Mouse (Mus musculus): Measurements from ENCODE around the gene Pym1. TPM values are rescaled to one million over a fixed set of nuclear protein-coding genes. Genes with fewer than 3 reads are reported as not detected.
"Not testable (repeated sequence)": the region's sequence is repeated elsewhere in the genome, so short reads cannot be mapped to it uniquely, and the experiment has no call there.

Pym1 gene
- polyA plus RNA-seq, 1 experiment from 2014 or later, result 13.3 TPM

GRCm38 (mm10) chr10:128725466-128725865 lies 22.2 kb upstream of the Pym1 start:
- not testable (repeated sequence) for H3K4me2 ChIP-seq; H3K4me3 ChIP-seq (replicated peaks); H3K36me3 ChIP-seq (replicated peaks); H3K9ac ChIP-seq; H3K4me1 ChIP-seq (replicated peaks); H3K27me3 ChIP-seq; ATAC-seq (ENCODE audit: insufficient read depth); H3K27ac ChIP-seq (replicated peaks); H3K9me3 ChIP-seq (replicated peaks)
- 39% methylated on average over 4 of the region's 4 CpGs for WGBS (ENCODE audit: insufficient replicate concordance)

GRCm38 (mm10) chr10:128728059-128728458 lies 19.6 kb upstream of the Pym1 start:
- H3K36me3 ChIP-seq (replicated peaks), result peaks cover 3% of the 10 kb centered on the region; the same call in 1 of the 2 replicates
- H3K27ac ChIP-seq (replicated peaks), result no peak overlapping the region
- no peak overlapping the region for H3K4me2 ChIP-seq
- no peaks in the 10 kb centered on the region for H3K27me3 ChIP-seq
- no peak overlapping the region for H3K9ac ChIP-seq
- H3K4me3 ChIP-seq (replicated peaks), result no peak overlapping the region
- 52% methylated on average over 5 of the region's 5 CpGs for WGBS (ENCODE audit: insufficient replicate concordance)
- 0 out of 2 replicates have a peak, but pooled peaks cover 6% of the 10 kb centered on the region for H3K4me1 ChIP-seq (replicated peaks)
- ATAC-seq (ENCODE audit: insufficient read depth), result no peak
- no peaks in the 10 kb centered on the region for H3K9me3 ChIP-seq (replicated peaks)

- no peak overlapping the region for H3K4me3 ChIP-seq (replicated peaks)
- H3K9me3 ChIP-seq (replicated peaks), result no peaks in the 10 kb centered on the region
- no peak overlapping the region for H3K27ac ChIP-seq (replicated peaks)
- H3K4me2 ChIP-seq, result no peak overlapping the region; the same call in 1 of the 2 replicates
- no peak for ATAC-seq (ENCODE audit: insufficient read depth)
- H3K4me1 ChIP-seq (replicated peaks), result 0 out of 2 replicates have a peak, but pooled peaks cover 3% of the 10 kb centered on the region
- WGBS (ENCODE audit: insufficient replicate concordance), result 15% methylated on average over 10 of the region's 10 CpGs
- H3K36me3 ChIP-seq (replicated peaks), result peaks cover 3% of the 10 kb centered on the region; the same call in 1 of the 2 replicates
- no peaks in the 10 kb centered on the region for H3K27me3 ChIP-seq
- no peak overlapping the region for H3K9ac ChIP-seq
Observed at GRCm38 (mm10) chr10:128731002-128731433, 16.7 kb upstream of the Pym1 start.

GRCm38 (mm10) chr10:128731992-128732391 lies 15.7 kb upstream of the Pym1 start:
- peaks cover 3% of the 10 kb centered on the region; the same call in 1 of the 2 replicates for H3K36me3 ChIP-seq (replicated peaks)
- H3K4me1 ChIP-seq (replicated peaks), result 0 out of 2 replicates have a peak, but pooled peaks cover 3% of the 10 kb centered on the region
- no peak for ATAC-seq (ENCODE audit: insufficient read depth)
- no peaks in the 10 kb centered on the region for H3K27me3 ChIP-seq
- H3K4me3 ChIP-seq (replicated peaks), result no peak overlapping the region
- no peak overlapping the region for H3K4me2 ChIP-seq
- H3K27ac ChIP-seq (replicated peaks), result no peak overlapping the region
- no peak overlapping the region for H3K9ac ChIP-seq
- no peaks in the 10 kb centered on the region for H3K9me3 ChIP-seq (replicated peaks)

- 9% methylated on average over 15 of the region's 15 CpGs for WGBS (ENCODE audit: insufficient replicate concordance)
- Histone ChIP-seq H3K9ac (no peak overlapping the region), H3K4me3 (replicated peaks) (no peak overlapping the region)
Observed at GRCm38 (mm10) chr10:128737435-128737834, 10.3 kb upstream of the Pym1 start.

GRCm38 (mm10) chr10:128740296-128740695 lies 7.4 kb upstream of the Pym1 start:
- WGBS (ENCODE audit: insufficient replicate concordance), result 10% methylated on average over 2 of the region's 2 CpGs
- peaks cover 30% of the 10 kb centered on the region for H3K4me1 ChIP-seq (replicated peaks)
- H3K27ac ChIP-seq (replicated peaks), result no peak overlapping the region
- ATAC-seq (ENCODE audit: insufficient read depth), result no peak
- no peaks in the 10 kb centered on the region for H3K36me3 ChIP-seq (replicated peaks)
- no peak overlapping the region for H3K4me3 ChIP-seq (replicated peaks)
- H3K9me3 ChIP-seq (replicated peaks), result no peaks in the 10 kb centered on the region
- no peak overlapping the region for H3K9ac ChIP-seq
- peaks cover 42% of the 10 kb centered on the region for H3K27me3 ChIP-seq
- H3K4me2 ChIP-seq, result no peak overlapping the region

More at GRCm38 (mm10) chr10:128737435-128737834, 10.3 kb upstream of the Pym1 start:
- peak; percentile 49 for ATAC-seq (ENCODE audit: insufficient read depth)
- peaks cover 3% of the 10 kb centered on the region; the same call in 1 of the 2 replicates for H3K36me3 ChIP-seq (replicated peaks)
- peaks cover 14% of the 10 kb centered on the region for H3K27me3 ChIP-seq
- peak overlapping the region; percentile 53 for H3K4me2 ChIP-seq
- H3K27ac ChIP-seq (replicated peaks), result no peak overlapping the region
- no peaks in the 10 kb centered on the region for H3K9me3 ChIP-seq (replicated peaks)
- H3K4me1 ChIP-seq (replicated peaks), result peaks cover 4% of the 10 kb centered on the region

- Histone ChIP-seq H3K4me3 (replicated peaks) (0 out of 2 replicates have a peak overlapping the region, but pooled peaks have one; percentile 58), H3K27ac (replicated peaks) (no peak overlapping the region), H3K27me3 (peaks cover 56% of the 10 kb centered on the region), H3K4me2 (peak overlapping the region; percentile 67), H3K4me1 (replicated peaks) (peaks cover 38% of the 10 kb centered on the region), H3K9me3 (replicated peaks) (no peaks in the 10 kb centered on the region), H3K9ac (no peak overlapping the region), H3K36me3 (replicated peaks) (no peaks in the 10 kb centered on the region)
- 25% methylated on average over 4 of the region's 4 CpGs for WGBS (ENCODE audit: insufficient replicate concordance)
- ATAC-seq (ENCODE audit: insufficient read depth), result no peak
Observed at GRCm38 (mm10) chr10:128742616-128743015, 5.1 kb upstream of the Pym1 start.

GRCm38 (mm10) chr10:128743235-128743634 lies 4.5 kb upstream of the Pym1 start:
- Histone ChIP-seq H3K4me3 (replicated peaks) (peak overlapping the region; percentile 58), H3K36me3 (replicated peaks) (no peaks in the 10 kb centered on the region), H3K9ac (peak overlapping the region; percentile 39; the same call in 1 of the 2 replicates), H3K9me3 (replicated peaks) (no peaks in the 10 kb centered on the region), H3K27me3 (peaks cover 56% of the 10 kb centered on the region), H3K4me2 (peak overlapping the region; percentile 67), H3K4me1 (replicated peaks) (peaks cover 39% of the 10 kb centered on the region), H3K27ac (replicated peaks) (0 out of 2 replicates have a peak overlapping the region, but pooled peaks have one; percentile 29)
- ATAC-seq (ENCODE audit: insufficient read depth), result no peak
- 4% methylated on average over 7 of the region's 7 CpGs for WGBS (ENCODE audit: insufficient replicate concordance)

GRCm38 (mm10) chr10:128743791-128744191 lies 3.9 kb upstream of the Pym1 start:
- ATAC-seq (ENCODE audit: insufficient read depth), result peak; percentile 8; the same call in 1 of the 2 replicates

GRCm38 (mm10) chr10:128744211-128744610 lies 3.5 kb upstream of the Pym1 start:
- WGBS (ENCODE audit: insufficient replicate concordance), result 25% methylated on average over 8 of the region's 8 CpGs
- H3K36me3 ChIP-seq (replicated peaks), result no peaks in the 10 kb centered on the region
- peak overlapping the region; percentile 29; the same call in 1 of the 2 replicates for H3K27ac ChIP-seq (replicated peaks)
- H3K9me3 ChIP-seq (replicated peaks), result no peaks in the 10 kb centered on the region
- H3K4me1 ChIP-seq (replicated peaks), result peaks cover 46% of the 10 kb centered on the region
- peak overlapping the region; percentile 67 for H3K4me2 ChIP-seq
- peaks cover 56% of the 10 kb centered on the region for H3K27me3 ChIP-seq
- H3K9ac ChIP-seq, result peak overlapping the region; percentile 39; the same call in 1 of the 2 replicates
- ATAC-seq (ENCODE audit: insufficient read depth), result no peak
- peak overlapping the region; percentile 58 for H3K4me3 ChIP-seq (replicated peaks)

More at GRCm38 (mm10) chr10:128743791-128744191, 3.9 kb upstream of the Pym1 start:
- no peaks in the 10 kb centered on the region for H3K36me3 ChIP-seq (replicated peaks)
- peak overlapping the region; percentile 29; the same call in 1 of the 2 replicates for H3K27ac ChIP-seq (replicated peaks)
- H3K9me3 ChIP-seq (replicated peaks), result no peaks in the 10 kb centered on the region
- H3K4me3 ChIP-seq (replicated peaks), result peak overlapping the region; percentile 58
- H3K4me2 ChIP-seq, result peak overlapping the region; percentile 67
- peaks cover 42% of the 10 kb centered on the region for H3K4me1 ChIP-seq (replicated peaks)
- H3K27me3 ChIP-seq, result peaks cover 56% of the 10 kb centered on the region
- H3K9ac ChIP-seq, result peak overlapping the region; percentile 39; the same call in 1 of the 2 replicates
- WGBS (ENCODE audit: insufficient replicate concordance), result under 1% methylated on average over 37 of the region's 37 CpGs

GRCm38 (mm10) chr10:128744680-128745601 lies 2.7 kb upstream of the Pym1 start, which contains the start of gene Dgka:
TSS of gene Dgka (minus strand) at chr10:128744855.
- Histone ChIP-seq H3K27ac (replicated peaks) (peak within 1 kb of the TSS; percentile 29; the same call in 1 of the 2 replicates), H3K36me3 (replicated peaks) (no peaks in the 10 kb centered on the region), H3K9ac (peak within 1 kb of the TSS; percentile 39; the same call in 1 of the 2 replicates), H3K4me2 (peak within 1 kb of the TSS; percentile 67), H3K4me1 (replicated peaks) (peaks cover 54% of the 10 kb centered on the region), H3K4me3 (replicated peaks) (peak within 1 kb of the TSS; percentile 58), H3K27me3 (peaks cover 56% of the 10 kb centered on the region), H3K9me3 (replicated peaks) (no peaks in the 10 kb centered on the region)
- 19% methylated on average over 18 of the region's 18 CpGs for WGBS (ENCODE audit: insufficient replicate concordance)
- ATAC-seq (ENCODE audit: insufficient read depth), result no peak

Data from liver, embryonic 15.5 days (tissue).